Mouse (Mus musculus): ENCODE measurements around the gene Hist1h4b. TPM values are rescaled to one million over a fixed set of nuclear protein-coding genes. Genes with fewer than 3 reads are reported as not detected.

Hist1h4b gene
- total RNA-seq (2023), result 100 to 1,000 TPM; 697 to 823 TPM

GRCm38 (mm10) chr13:23756790-23757189, at the start of gene Hist1h4b:
Hist1h4b (plus strand) TSS chr13:23757013.

GRCm38 (mm10) chr13:23710374-23711089, 46.3 kb upstream of the Hist1h4b start, which contains the start of gene Hfe:
Hfe (minus strand) TSS chr13:23710854.

GRCm38 (mm10) chr13:23738677-23739068, 18.1 kb upstream of the Hist1h4b start, which contains the start of gene Hist1h1c:
Hist1h1c (plus strand) TSS chr13:23738808.

GRCm38 (mm10) chr13:23745381-23746161, 11.2 kb upstream of the Hist1h4b start, which contains the start of gene Hist1h3c:
Hist1h3c (minus strand) TSS chr13:23745602.

GRCm38 (mm10) chr13:23746201-23747080, 10.4 kb upstream of the Hist1h4b start, which contains the start of gene Hist1h2bb:
Hist1h2bb (plus strand) TSS chr13:23746734.

GRCm38 (mm10) chr13:23750839-23751477, 5.9 kb upstream of the Hist1h4b start, which contains the start of gene Hist1h2ab:
Hist1h2ab (plus strand) TSS chr13:23751126.

GRCm38 (mm10) chr13:23752067-23752741, 4.6 kb upstream of the Hist1h4b start, which contains the start of gene Hist1h3b:
Hist1h3b (plus strand) TSS chr13:23752267.

GRCm38 (mm10) chr13:23760972-23761864, 4.4 kb downstream of the Hist1h4b start, which contains the start of gene Hist1h4a:
Hist1h4a (minus strand) TSS chr13:23761230.

GRCm38 (mm10) chr13:23761871-23762821, 5.3 kb downstream of the Hist1h4b start, which contains the start of gene Hist1h3a:
Hist1h3a (minus strand) TSS chr13:23762386.

GRCm38 (mm10) chr13:23763586-23764323, 6.9 kb downstream of the Hist1h4b start, which contains the start of gene Hist1h1a:
Hist1h1a (plus strand) TSS chr13:23763666.

GRCm38 (mm10) chr13:23769613-23770012, 12.8 kb downstream of the Hist1h4b start, which contains the start of gene Trim38:
Trim38 (plus strand) TSS chr13:23769913.

GRCm38 (mm10) chr13:23806422-23807052, 49.7 kb downstream of the Hist1h4b start, which contains the start of gene Slc17a2:
Slc17a2 (plus strand) TSS chr13:23806993.

Other genes with a start within 250 kb of the Hist1h4b start
- 1,000 to 10,000 TPM; 1,800 to 2,079 TPM for gene Hist1h4h, start 226.0 kb upstream of the Hist1h4b start, total RNA-seq (2023)
- gene Hist1h2af, start 223.1 kb upstream of the Hist1h4b start, total RNA-seq (2023), result 1,000 to 10,000 TPM; 1,103 to 1,322 TPM
- gene Hist1h3g, start 221.6 kb upstream of the Hist1h4b start, total RNA-seq (2023), result 100 to 1,000 TPM; 343 to 409 TPM
- gene Hist1h2bh, start 213.6 kb upstream of the Hist1h4b start, total RNA-seq (2023), result 100 to 1,000 TPM; 156 to 165 TPM
- gene Hist1h3f, start 213.0 kb upstream of the Hist1h4b start, total RNA-seq (2023), result 100 to 1,000 TPM; 484 to 531 TPM
- 1,000 to 10,000 TPM; 2,494 to 2,726 TPM for gene Hist1h4f, start 205.4 kb upstream of the Hist1h4b start, total RNA-seq (2023)
- 100 to 1,000 TPM; 117 to 132 TPM for gene Hist1h1d, start 203.8 kb upstream of the Hist1h4b start, total RNA-seq (2023)
- 100 to 1,000 TPM; 919 to 946 TPM for gene Hist1h3e, start 194.6 kb upstream of the Hist1h4b start, total RNA-seq (2023)
- gene Hist1h2ae, start 185.8 kb upstream of the Hist1h4b start, total RNA-seq (2023), result 100 to 1,000 TPM; 213 to 226 TPM
- gene Hist1h2bg, start 185.6 kb upstream of the Hist1h4b start, total RNA-seq (2023), result 1,000 to 10,000 TPM; 1,609 to 1,779 TPM
- gene Hist1h2bf, start 182.8 kb upstream of the Hist1h4b start, total RNA-seq (2023), result 1,000 to 10,000 TPM; 1,205 to 1,340 TPM
- 100 to 1,000 TPM; 234 to 256 TPM for gene Hist1h2ad, start 182.6 kb upstream of the Hist1h4b start, total RNA-seq (2023)
- gene Hist1h3d, start 181.2 kb upstream of the Hist1h4b start, total RNA-seq (2023), result 100 to 1,000 TPM; 207 to 247 TPM
- gene Hist1h4d, start 175.4 kb upstream of the Hist1h4b start, total RNA-seq (2023), result 100 to 1,000 TPM; 821 to 965 TPM
- gene Hist1h2be, start 135.9 kb upstream of the Hist1h4b start, total RNA-seq (2023), result 100 to 1,000 TPM; 117 to 129 TPM
- 100 to 1,000 TPM; 854 to 881 TPM for gene Hist1h1e, start 134.5 kb upstream of the Hist1h4b start, total RNA-seq (2023)
- gene Hist1h2ac, start 73.1 kb upstream of the Hist1h4b start, total RNA-seq (2023), result 10 to 100 TPM; 59.5 to 67.1 TPM
- 100 to 1,000 TPM; 108 to 117 TPM for gene Hist1h2bc, start 72.8 kb upstream of the Hist1h4b start, total RNA-seq (2023)
- gene Hist1h1t, start 61.2 kb upstream of the Hist1h4b start, total RNA-seq (2023), result 1 to 10 TPM; 2.5 to 2.9 TPM
- 100 to 1,000 TPM; 435 to 497 TPM for gene Hist1h4c, start 58.6 kb upstream of the Hist1h4b start, total RNA-seq (2023)
- 1 to 10 TPM; 7.5 to 7.9 TPM for gene Hfe, start 46.2 kb upstream of the Hist1h4b start, total RNA-seq (2023)
- 1,000 to 10,000 TPM; 1,583 to 1,684 TPM for gene Hist1h1c, start 18.2 kb upstream of the Hist1h4b start, total RNA-seq (2023)
- gene Hist1h3c, start 11.4 kb upstream of the Hist1h4b start, total RNA-seq (2023), result 100 to 1,000 TPM; 649 to 655 TPM
- 1,000 to 10,000 TPM in 1 of 2 experiments, 100 to 1,000 TPM in 1; 938 to 1,011 TPM for gene Hist1h2bb, start 10.3 kb upstream of the Hist1h4b start, total RNA-seq (2023)
- gene Hist1h2ab, start 5.9 kb upstream of the Hist1h4b start, total RNA-seq (2023), result 1,000 to 10,000 TPM; 1,348 to 1,643 TPM
- 1,000 to 10,000 TPM; 1,578 to 1,719 TPM for gene Hist1h3b, start 4.7 kb upstream of the Hist1h4b start, total RNA-seq (2023)
- gene Hist1h4a, start 4.2 kb downstream of the Hist1h4b start, total RNA-seq (2023), result 100 to 1,000 TPM; 542 to 645 TPM
- gene Hist1h3a, start 5.4 kb downstream of the Hist1h4b start, total RNA-seq (2023), result 100 to 1,000 TPM; 941 to 991 TPM
- 100 to 1,000 TPM; 476 to 542 TPM for gene Hist1h1a, start 6.7 kb downstream of the Hist1h4b start, total RNA-seq (2023)
- not detected for gene Trim38, start 12.9 kb downstream of the Hist1h4b start, total RNA-seq (2023)
- not detected for gene Slc17a2, start 50.0 kb downstream of the Hist1h4b start, total RNA-seq (2023)
- not detected for gene Slc17a3, start 82.4 kb downstream of the Hist1h4b start, total RNA-seq (2023)
- gene Slc17a1, start 110.7 kb downstream of the Hist1h4b start, total RNA-seq (2023), result not detected
- not detected for gene Slc17a4, start 158.0 kb downstream of the Hist1h4b start, total RNA-seq (2023)
- not detected for gene Hist1h2ba, start 177.1 kb downstream of the Hist1h4b start, total RNA-seq (2023)
- gene Hist1h2aa, start 177.4 kb downstream of the Hist1h4b start, total RNA-seq (2023), result not detected
- not detected for gene Scgn, start 234.2 kb downstream of the Hist1h4b start, total RNA-seq (2023)